Mouse (Mus musculus) lung, postnatal 0 days (tissue): ENCODE measurements around the gene Adamtsl3. TPM values are rescaled to one million over a fixed set of nuclear protein-coding genes. Genes with fewer than 3 reads are reported as not detected.

Source experiments
- ATAC-seq: fragments of 200-750 bp; cut with Nextera tagmentation; 2 replicates; pipeline ENCODE4 v1.8.0; 2017; ENCODE audit warnings: moderate library complexity
- DNase-seq: peaks from one replicate; pipeline ENCODE4 v3.0.0-alpha.2; 2016; ENCODE audit warnings: low spot score
- H3K27ac ChIP-seq: fragments of 300-500 bp; sonication (generic); 2 replicates; pipeline ENCODE4 v1.5.1; 2014; ENCODE audit warnings: antibody characterized with exemption, mild to moderate bottlenecking, low read length, mixed read lengths
- H3K27me3 ChIP-seq: fragments of 300-500 bp; sonication (generic); replicated peaks from 2 replicates; pipeline ENCODE4 v1.6.1; 2014; ENCODE audit warnings: low read length, mixed read lengths; ENCODE audit not compliant: insufficient read depth
- H3K36me3 ChIP-seq: fragments of 300-500 bp; sonication (generic); 2 replicates; pipeline ENCODE4 v1.6.1; 2014; ENCODE audit warnings: low read length, mixed read lengths; ENCODE audit not compliant: insufficient read depth
- H3K4me1 ChIP-seq: fragments of 300-500 bp; sonication (generic); 2 replicates; pipeline ENCODE4 v1.6.1; 2014; ENCODE audit warnings: antibody characterized with exemption, low read depth, low read length, mixed read lengths; ENCODE audit not compliant: insufficient read depth
- H3K4me2 ChIP-seq: fragments of 300-500 bp; sonication (generic); replicated peaks from 2 replicates; pipeline ENCODE4 v1.6.1; 2014; ENCODE audit warnings: low read depth, mild to moderate bottlenecking, low read length, moderate library complexity, mixed read lengths
- H3K4me3 ChIP-seq: fragments of 300-500 bp; sonication (generic); 2 replicates; pipeline ENCODE4 v1.5.1; 2014; ENCODE audit warnings: low read depth, low read length
- H3K9ac ChIP-seq: fragments of 300-500 bp; sonication (generic); replicated peaks from 2 replicates; pipeline ENCODE4 v1.6.1; 2014; ENCODE audit warnings: low read depth, mild to moderate bottlenecking
- H3K9me3 ChIP-seq: fragments of 300-500 bp; sonication (generic); 2 replicates; pipeline ENCODE4 v1.6.1; 2016; ENCODE audit warnings: low read length, mixed read lengths
- CTCF ChIP-seq: IDR thresholded peaks from 2 replicates; pipeline ENCODE4 v1.5.1; 2016; ENCODE audit warnings: antibody characterized with exemption, mild to moderate bottlenecking
- EP300 ChIP-seq: IDR thresholded peaks from 2 replicates; pipeline ENCODE4 v1.6.1; 2016; ENCODE audit warnings: antibody characterized with exemption, mild to moderate bottlenecking, control low read depth
- WGBS: fragments of 180-500 bp; shearing (Covaris S2); extraction: QIAGEN DNeasy Blood & Tissue Kit; methylation state at CpG from one replicate; pipeline ENCODE4 v1.1.7; 2014; 5-methylcytosine and 5-hydroxymethylcytosine counted together
- polyA plus RNA-seq: library from polyadenylated mRNA; unstranded; fragments of >200 nt; fragmentation: Nextera tagmentation; extraction: Ambion mirVana; gene quantifications from 2 replicates; pipeline ENCODE4 v1.2.1, GENCODE M21; 2015

Adamtsl3 gene
- 2.4 and 2.5 TPM in 2 replicates for polyA plus RNA-seq

DNA sequence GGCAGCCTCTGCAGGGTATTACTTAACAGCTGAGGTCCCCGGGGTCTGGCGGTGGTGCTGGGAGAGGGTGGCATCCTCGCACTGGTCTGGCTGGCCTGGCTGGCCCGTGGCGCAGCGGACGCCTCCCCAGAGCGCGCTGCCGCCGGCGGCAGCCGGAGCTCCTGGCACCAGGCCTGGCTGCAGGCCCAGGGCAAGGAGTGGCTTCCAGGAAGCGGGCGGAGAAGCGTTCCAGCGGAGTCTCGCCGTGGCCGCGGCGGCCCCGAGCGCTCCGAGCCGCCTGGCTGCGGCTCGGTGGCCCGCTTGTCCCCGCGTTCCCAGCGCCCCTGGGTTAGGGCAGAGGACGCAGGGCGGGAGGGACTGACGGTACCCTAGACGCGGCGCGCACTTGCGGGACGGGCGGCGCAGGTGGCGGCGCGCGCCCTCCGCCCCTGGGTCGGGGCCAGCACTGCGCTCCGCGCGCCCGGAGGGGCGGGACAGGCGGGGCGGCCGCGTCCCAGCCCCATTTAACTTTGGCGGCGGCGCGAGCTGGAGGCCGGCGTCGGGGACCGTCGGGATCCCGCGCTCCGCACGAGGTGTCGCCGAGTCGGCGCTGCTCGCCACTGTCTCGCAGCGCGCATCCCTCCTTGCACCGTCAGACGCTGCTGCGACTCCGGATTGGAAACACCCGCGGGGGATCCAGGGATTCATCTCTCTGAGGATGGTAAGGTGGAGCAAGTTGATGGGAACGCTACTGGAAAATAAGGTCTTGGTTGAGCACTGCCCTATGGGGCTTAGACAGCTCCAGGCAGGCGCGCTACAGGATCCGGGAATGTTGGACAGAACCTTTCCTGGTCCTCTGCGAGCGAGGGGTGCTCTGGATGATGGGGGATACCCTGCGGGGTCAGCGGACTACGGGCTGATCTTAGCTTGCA lies at the start of gene Adamtsl3:
Gene Adamtsl3 (plus strand): TSS at position 484 of the 911 bp plus-strand sequence.
- no peak within 1 kb of the TSS for H3K27ac ChIP-seq
- H3K4me2 ChIP-seq: peak within 1 kb of the TSS; percentile 73
- TF ChIP-seq CTCF (no peak), EP300 (no peak)
- no peak within 1 kb of the TSS for H3K9ac ChIP-seq
- peaks cover 6% of the 10 kb centered on the region; the same call in 1 of the 2 replicates for H3K4me1 ChIP-seq
- H3K36me3 ChIP-seq: no peaks in the 10 kb centered on the region
- peaks cover 33% of the 10 kb centered on the region for H3K27me3 ChIP-seq
- H3K4me3 ChIP-seq: peak within 1 kb of the TSS; percentile 46
- WGBS: 1% methylated on average over 68 of the region's 95 CpGs
- no peaks in the 10 kb centered on the region for H3K9me3 ChIP-seq
- ATAC-seq: peak; percentile 78
- peak; percentile 61 for DNase-seq

DNA sequence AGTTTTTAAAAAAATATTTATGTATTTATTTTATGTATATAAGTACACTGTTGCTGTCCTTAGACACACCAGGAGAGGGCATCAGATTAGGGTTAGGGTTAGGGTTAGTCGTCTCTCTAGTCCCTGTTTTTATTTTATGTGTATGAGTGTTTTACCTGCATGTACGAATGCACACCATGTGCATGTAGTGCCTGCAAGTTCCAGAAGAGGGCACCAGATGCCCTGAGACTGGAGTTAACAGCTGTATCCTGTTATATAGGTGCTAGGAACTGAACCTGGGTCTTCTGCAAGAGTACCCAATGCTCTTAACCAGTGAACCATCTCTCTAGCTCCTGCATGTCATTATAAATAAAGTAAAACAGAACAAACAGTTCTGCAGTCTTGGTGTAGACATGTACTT lies 48.3 kb upstream of the Adamtsl3 start:
- WGBS: 92% methylated on average over 2 of the region's 2 CpGs
- ATAC-seq: no peak
- no peaks in the 10 kb centered on the region for H3K4me1 ChIP-seq
- H3K27me3 ChIP-seq: no peaks in the 10 kb centered on the region
- no peak for DNase-seq
- no peaks in the 10 kb centered on the region for H3K9me3 ChIP-seq
- H3K27ac ChIP-seq: no peak overlapping the region
- no peak overlapping the region for H3K4me3 ChIP-seq
- no peak overlapping the region for H3K4me2 ChIP-seq
- no peaks in the 10 kb centered on the region for H3K36me3 ChIP-seq
- TF ChIP-seq EP300 (no peak), CTCF (peak; percentile 35; the same call in 1 of the 2 replicates)
- no peak overlapping the region for H3K9ac ChIP-seq

- WGBS: 39% methylated on average over 7 of the region's 7 CpGs
- DNase-seq (no peak), ATAC-seq (no peak)
- H3K9ac ChIP-seq: no peak overlapping the region
- no peaks in the 10 kb centered on the region; the same call in 1 of the 2 replicates for H3K4me1 ChIP-seq
- TF ChIP-seq EP300 (no peak), CTCF (no peak)
- H3K27ac ChIP-seq: no peak overlapping the region
- H3K27me3 ChIP-seq: no peaks in the 10 kb centered on the region
- H3K4me3 ChIP-seq: no peak overlapping the region
- no peaks in the 10 kb centered on the region for H3K9me3 ChIP-seq
- no peak overlapping the region for H3K4me2 ChIP-seq
- H3K36me3 ChIP-seq: no peaks in the 10 kb centered on the region
These were observed 42.1 kb upstream of the Adamtsl3 start for GRCm38 (mm10) chr7:82293441-82293840.

DNA sequence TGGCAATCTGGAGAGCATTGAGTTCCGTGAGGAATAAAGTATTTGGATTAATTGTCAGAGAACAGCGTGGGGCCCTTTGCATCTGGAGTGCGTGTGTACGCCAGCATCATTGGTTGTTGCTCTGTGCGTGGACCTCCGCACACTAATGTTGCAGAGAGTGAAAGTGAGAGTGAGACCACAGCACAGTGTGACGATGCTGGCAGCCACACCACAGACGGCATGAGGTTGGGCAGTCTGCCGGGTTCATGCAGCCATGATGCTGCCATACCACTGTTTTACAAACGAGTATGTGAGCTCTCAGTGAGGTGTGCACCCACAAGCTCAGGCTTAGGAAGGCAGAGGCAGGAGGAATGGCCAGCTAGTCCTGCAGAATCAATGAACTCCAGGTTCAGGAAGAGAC lies 41.4 kb upstream of the Adamtsl3 start:
- WGBS: 70% methylated on average over 10 of the region's 10 CpGs
- TF ChIP-seq EP300: no peak
- TF ChIP-seq CTCF: no peak
- Histone ChIP-seq H3K27me3 (no peaks in the 10 kb centered on the region), H3K4me3 (no peak overlapping the region), H3K9me3 (no peaks in the 10 kb centered on the region), H3K36me3 (no peaks in the 10 kb centered on the region), H3K4me2 (no peak overlapping the region), H3K4me1 (no peaks in the 10 kb centered on the region; the same call in 1 of the 2 replicates), H3K27ac (no peak overlapping the region), H3K9ac (no peak overlapping the region)
- DNase-seq: no peak
- no peak for ATAC-seq

DNA sequence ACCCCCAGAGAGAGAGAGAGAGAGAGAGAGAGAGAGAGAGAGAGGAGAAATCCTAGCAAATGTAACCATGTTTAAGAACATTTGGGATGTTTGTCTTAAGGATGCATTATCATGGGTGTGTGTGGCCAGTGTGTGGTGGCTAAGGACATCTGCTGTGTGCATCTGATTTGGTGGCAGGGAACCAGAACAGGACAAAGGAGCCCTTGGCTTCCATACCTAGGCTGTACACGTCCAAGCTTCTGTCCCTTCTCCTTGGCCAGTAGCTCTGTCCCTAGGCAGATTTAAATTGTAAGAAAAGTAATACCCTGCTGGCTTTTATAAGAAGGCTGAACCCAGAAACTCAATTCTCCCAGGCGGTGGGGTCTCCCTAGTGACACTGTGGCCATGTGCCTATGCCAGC lies 40.9 kb upstream of the Adamtsl3 start:
- Histone ChIP-seq H3K4me3 (no peak overlapping the region), H3K9me3 (no peaks in the 10 kb centered on the region), H3K27me3 (no peaks in the 10 kb centered on the region), H3K27ac (no peak overlapping the region), H3K36me3 (no peaks in the 10 kb centered on the region), H3K4me1 (no peaks in the 10 kb centered on the region; the same call in 1 of the 2 replicates), H3K9ac (no peak overlapping the region), H3K4me2 (no peak overlapping the region)
- ATAC-seq (no peak), DNase-seq (no peak)
- 76% methylated on average over 2 of the region's 2 CpGs for WGBS
- TF ChIP-seq CTCF (no peak), EP300 (no peak)

DNA sequence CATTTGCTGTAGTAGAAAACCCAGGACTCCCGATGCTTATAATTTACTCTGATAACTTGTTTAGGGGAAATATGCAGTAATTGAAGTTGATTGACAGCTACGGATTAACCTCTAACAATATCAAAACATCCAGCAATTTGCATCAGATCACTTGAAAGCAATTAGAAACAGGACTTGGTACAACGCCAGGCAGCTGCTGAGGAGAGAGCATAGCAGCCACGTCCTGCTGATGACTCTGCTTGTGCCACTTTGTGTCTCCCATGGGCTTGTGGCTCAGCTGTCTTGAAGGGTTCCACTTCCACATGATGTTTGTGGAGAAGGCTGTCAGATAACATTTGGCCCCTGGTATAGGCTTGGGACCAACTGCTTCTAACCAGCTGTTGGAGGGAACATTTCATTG lies 27.1 kb upstream of the Adamtsl3 start:
- H3K4me1 ChIP-seq: no peaks in the 10 kb centered on the region
- H3K36me3 ChIP-seq: no peaks in the 10 kb centered on the region
- H3K9ac ChIP-seq: no peak overlapping the region
- WGBS: 69% methylated on average over 4 of the region's 4 CpGs
- DNase-seq (no peak), ATAC-seq (no peak)
- H3K4me2 ChIP-seq: no peak overlapping the region
- H3K4me3 ChIP-seq: no peak overlapping the region
- no peak for TF ChIP-seq CTCF
- no peak for TF ChIP-seq EP300
- H3K27ac ChIP-seq: no peak overlapping the region
- H3K27me3 ChIP-seq: no peaks in the 10 kb centered on the region
- H3K9me3 ChIP-seq: no peaks in the 10 kb centered on the region
